Mouse (Mus musculus): ENCODE measurements around the gene Cnpy4.

The Cnpy4 gene

GRCm38 (mm10) chr5:138186950-138187638 lies at the start of gene Cnpy4, which contains the start of gene Taf6:
Gene Cnpy4 (plus strand): TSS chr5:138187485.
Gene Taf6 (minus strand): TSS chr5:138187451.
- DNase-seq: peak; percentile 90

DNA sequence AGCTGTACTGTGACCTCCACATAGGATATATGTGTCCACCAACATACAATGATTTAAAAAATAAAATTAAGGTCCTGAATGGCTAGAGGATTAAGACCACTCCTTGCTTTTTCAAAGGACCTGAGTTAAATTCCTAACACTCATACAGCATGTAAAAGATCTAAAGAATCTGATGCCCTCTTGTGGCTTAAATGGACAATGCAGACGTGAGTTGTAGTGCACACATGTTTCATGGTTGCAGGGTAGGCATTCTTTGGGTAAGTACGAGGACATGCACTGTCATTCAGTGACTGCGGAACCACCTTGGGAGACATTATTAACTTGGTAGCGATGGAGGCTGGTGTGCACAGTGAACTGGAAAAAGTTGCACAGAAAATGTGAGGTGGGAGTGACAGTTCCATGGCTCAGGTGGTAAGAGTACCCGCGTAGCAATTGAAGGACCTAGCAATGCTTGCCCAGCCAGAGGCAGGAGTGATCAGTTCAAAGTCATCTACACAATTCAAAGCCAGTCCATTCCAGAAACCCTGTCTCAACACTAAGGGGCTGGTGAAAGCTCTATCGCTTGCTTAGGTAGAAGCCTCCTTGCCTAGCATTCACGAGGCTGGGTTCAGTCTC lies 49.2 kb upstream of the Cnpy4 start:
- peak in 1 of 2 experiments; percentile 78 for DNase-seq

DNA sequence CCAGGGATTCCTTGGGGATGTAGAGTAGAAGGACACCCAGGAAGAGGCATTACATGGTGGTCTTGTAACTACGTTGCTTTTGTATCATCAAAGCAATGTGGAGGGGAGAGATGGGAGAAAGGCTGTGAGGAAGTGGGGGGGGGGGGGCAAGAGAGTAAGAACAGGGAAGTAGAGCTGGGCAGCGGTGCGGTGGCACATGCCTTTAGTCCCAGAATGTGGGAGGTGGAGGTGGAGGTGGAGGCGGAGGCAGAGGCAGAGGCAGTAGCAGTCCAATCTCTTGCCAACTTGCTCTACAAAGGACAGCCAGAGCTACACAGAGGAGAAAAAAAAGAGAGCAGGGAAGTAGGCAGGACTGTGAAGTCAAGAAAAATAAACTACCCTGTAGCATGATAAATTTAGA lies 48.7 kb upstream of the Cnpy4 start:
- DNase-seq: no peak

DNA sequence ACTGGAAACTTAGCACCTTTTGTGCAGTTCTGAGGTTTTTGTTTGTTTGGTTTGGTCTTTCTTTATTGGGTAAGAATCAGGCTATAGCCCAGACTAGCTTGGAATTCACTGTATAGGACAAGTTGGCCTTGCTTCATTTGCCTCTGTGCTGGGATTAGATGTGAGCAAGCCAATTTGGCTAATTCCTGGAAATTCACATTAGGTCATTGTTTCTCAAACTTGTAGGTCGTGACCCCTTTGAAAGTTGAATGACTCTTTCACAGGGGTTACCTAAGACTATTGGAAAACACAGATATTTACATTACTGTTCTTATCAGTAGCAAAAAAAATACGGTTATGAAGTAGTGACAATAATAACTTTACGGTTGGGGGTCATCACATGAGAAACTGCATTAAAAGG lies 32.9 kb upstream of the Cnpy4 start:
- DNase-seq: no peak

DNA sequence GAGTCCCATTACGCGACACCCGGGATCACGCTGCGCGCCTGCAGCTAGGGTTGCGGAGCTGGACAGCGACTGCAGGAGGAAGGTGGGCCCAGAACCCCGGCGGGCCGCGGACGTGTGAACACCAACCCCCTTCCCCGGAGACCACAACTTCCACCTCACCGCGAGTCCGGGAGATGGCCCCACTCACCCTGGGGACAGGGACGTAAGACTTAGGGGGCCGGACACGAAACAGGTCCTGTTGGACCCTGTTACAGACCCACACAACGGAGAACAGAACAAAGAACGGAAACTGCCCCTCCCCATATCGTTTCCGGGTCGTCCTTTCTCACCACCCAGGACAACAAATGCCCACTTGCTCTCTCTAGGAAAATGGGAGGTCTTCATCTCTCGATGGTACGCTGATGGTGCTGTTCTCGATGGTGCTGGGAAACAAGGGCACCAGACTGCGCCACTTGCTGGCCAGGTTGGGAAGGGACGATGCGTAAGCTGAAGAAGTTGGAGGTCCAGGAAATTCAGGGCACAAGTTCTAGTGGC lies 31.8 kb upstream of the Cnpy4 start, which contains the start of gene Zfp113:
Gene Zfp113 (minus strand): TSS at position 302 of the 534 bp plus-strand sequence.
- peak; percentile 92 to 94 for DNase-seq

GRCm38 (mm10) chr5:138160224-138160762 lies 27.0 kb upstream of the Cnpy4 start:
- DNase-seq: no peak

GRCm38 (mm10) chr5:138160842-138161665 lies 26.2 kb upstream of the Cnpy4 start, which contains the start of gene Cops6:
Gene Cops6 (plus strand): TSS chr5:138161071.
- peak; percentile 95 to 97 for DNase-seq

GRCm38 (mm10) chr5:138163046-138163445 lies 24.2 kb upstream of the Cnpy4 start:
- no peak for DNase-seq

DNA sequence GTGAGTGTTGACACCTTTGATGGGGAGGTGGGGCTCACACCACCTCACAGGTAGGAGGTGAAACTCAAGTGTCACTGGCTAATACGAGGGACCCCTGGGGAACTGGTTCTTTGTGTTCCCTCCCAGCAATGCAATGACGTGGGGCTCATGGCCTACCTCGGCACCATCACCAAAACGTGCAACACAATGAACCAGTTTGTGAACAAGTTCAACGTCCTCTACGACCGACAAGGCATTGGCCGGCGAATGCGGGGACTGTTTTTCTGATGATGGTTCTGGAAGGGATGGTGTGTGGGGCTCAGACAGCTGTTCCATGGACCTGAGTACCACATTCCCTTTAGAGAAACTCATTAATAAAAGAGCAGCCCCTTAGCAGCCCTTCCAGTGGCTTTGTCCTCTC lies 23.7 kb upstream of the Cnpy4 start:
- no peak for DNase-seq

GRCm38 (mm10) chr5:138165594-138165993 lies 21.7 kb upstream of the Cnpy4 start:
- DNase-seq: no peak

DNA sequence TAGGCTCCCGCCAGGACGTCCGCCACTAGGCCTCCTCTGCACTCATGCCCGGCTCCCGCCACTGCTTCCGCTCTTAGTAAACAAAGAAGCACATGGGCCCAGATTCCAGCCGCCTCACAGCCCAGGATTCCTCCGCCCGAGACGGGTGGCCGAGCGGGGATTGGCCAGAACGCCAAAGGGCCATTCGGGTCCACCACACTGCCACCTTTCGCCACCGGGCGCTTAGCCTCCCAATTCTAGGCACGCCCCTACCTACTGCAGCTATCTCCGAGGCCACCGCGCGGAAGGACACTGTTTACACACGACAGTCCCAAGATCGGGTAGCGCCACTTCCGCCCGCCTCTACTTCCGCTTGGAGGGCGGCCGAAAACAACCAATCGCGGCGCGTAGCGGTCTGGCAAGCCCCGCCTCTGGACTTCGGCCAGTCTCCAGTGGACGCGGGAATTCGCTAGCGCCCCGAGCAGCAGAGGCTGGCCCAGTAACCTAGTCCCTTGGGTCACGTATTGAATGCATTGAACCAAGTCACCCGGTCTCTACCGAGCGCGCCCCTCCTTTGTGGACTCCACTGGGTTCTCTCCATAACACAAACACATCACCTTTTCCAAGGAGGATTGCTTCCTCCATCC lies 16.2 kb upstream of the Cnpy4 start:
- DNase-seq: peak; percentile 99

GRCm38 (mm10) chr5:138171695-138172491 lies 15.4 kb upstream of the Cnpy4 start, which contains the start of the genes Ap4m1 and Mcm7:
Gene Ap4m1 (plus strand): TSS chr5:138172002.
Gene Mcm7 (minus strand): TSS chr5:138172422.
- peak; percentile 99 for DNase-seq

GRCm38 (mm10) chr5:138173217-138173616 lies 14.1 kb upstream of the Cnpy4 start:
- no peak for DNase-seq

DNA sequence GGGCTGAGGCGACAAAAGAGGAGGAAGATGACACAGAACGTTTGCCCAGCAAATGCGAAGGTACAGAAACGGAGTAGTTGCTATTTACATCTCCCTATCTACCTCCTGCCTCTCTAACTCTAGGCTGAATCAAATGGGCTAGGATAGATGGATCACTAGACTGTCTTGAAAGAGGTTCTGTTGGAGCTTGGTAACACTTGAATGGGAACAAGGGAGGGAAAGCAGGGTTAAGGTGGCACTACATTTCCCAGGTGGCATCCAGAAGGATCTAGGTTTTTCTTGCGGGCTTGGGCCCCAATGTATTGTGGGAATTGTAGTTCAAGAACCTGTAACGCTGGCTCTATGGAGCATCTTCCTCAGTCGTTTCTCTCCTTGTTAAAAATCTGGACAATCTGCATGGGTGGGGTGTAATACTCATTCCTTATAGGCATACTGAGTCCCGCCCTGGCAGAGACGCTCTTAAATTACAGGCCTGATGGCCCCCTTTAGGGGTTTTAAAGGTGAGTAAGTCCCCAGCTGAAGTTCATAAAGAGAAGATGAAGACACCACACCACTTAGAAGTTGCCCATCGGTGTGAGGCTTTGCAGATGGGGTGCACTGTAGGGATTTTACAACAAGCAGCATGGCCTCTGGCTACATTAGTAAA lies 499 bp downstream of the Cnpy4 start:
- peak; percentile 78 to 84 for DNase-seq

DNA sequence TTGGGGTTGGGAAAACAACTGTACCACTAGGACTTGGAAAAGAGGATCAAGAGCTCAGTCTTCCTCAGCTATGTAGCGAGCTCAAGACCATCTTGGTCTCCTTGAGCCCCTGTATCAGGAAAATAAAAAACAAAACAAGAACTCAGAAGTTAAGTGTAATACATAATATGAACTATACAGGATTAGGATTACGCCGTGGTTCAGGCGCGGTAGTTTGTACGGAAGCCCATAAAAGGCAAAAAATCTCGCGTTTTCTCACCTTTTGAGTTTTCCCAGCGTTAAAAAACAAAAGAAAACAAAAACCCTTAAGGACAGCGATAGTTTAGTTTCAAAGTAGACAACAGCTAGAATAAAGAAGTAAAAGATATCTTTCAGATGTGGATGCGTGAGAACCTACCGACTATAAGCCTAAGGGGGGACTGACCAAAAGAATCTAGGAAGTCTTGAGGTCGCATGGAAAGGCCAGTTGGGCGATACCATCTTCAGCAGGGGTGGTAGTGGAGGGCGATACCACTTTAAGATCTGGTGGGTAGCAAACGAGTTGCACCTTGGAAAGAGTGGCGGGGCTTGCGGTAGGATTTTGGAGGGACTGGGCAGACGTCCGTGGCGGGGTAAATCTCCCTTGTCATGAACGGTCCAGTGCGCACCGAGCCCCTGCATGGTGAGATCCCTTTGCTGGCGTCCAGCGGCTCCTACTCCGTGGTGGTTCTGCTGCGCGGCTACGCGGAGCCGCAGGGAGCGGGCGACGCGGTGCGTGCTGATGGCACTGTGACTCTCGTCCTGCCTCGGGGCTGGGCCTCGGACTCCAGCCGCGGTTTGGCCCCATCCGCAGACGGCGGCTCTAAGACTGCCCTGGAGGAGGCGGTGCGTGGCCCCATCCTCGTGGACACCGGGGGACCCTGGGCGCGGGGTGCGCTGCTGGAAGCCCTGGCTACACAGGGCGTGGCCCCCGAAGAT lies 6.8 kb downstream of the Cnpy4 start, which contains the start of gene Mblac1:
Gene Mblac1 (plus strand): TSS at position 544 of the 957 bp plus-strand sequence.
- peak; percentile 89 to 90 for DNase-seq

DNA sequence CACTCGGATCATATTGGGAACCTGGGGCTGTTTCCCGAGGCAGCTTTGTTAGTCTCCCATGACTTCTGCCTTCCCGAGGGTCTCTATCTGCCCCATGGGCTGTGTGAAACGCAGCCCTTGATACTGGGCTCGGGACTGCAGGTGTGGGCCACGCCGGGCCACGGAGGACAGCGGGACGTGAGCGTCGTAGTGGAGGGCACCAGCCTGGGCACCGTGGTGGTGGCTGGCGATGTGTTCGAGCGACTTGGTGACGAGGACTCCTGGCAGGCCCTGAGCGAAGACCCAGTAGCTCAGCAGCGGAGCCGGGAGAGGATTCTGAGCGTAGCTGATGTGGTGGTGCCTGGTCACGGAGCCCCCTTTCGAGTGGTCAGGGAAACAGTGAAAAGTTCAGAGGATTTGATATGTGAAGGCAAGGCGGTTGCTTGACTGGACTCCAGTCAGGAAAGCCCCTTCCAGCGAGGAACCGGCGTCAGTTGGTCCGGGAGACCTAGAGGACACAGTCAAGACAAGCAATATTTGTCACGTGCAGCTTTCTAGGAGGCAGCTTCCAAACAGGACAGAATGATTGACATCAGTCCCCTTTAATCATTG lies 7.6 kb downstream of the Cnpy4 start:
- peak; percentile 17 to 55 for DNase-seq

GRCm38 (mm10) chr5:138195463-138195862 lies 8.2 kb downstream of the Cnpy4 start:
- DNase-seq: no peak

DNA sequence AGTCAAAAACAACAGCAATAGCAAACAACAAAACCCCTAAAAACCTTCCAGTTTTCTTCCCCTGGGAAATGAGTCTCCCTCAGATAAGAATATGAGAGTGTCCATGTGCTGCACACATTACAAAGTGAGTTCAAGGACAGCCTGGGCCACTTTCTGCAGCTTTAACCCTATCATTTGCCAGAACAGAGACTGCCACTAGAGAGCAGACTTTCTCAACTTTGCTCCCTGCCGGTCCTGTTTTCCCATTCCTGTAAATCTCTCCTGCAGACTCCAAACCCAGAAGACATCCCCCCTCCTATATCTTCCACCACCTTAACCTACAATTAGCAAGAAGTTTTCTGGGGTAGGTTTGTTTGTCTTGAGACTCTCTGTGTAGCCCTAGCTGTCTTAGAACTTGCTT lies 12.3 kb downstream of the Cnpy4 start:
- peak in 1 of 2 experiments; percentile 24 for DNase-seq

DNA sequence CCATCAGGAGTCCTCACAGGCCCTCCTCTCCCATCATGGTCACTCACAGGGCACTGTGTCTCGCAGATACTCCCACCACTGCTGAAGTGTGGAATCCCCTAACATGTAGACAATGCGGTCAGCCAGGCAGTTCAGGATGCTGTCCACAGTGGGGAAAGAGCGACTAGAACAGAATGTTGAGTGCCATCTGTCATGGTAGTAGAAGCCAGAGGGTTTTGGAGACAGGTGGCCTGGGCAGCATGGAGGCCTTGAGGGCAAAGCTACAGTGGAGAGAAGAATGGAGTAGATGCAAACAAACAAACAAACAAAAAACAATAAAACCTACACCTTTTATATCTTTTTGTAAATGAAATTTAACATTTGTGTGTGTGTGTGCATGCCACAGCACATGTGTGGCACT lies 14.8 kb downstream of the Cnpy4 start:
- no peak for DNase-seq

All from kidney, postnatal 25 days (tissue).